Mouse (Mus musculus) kidney, postnatal 0 days (tissue): ENCODE data around the gene Tagln3. TPM values are rescaled to one million over a fixed set of nuclear protein-coding genes. Genes with fewer than 3 reads are reported as not detected.

Source experiments
- ATAC-seq: fragments of 200-750 bp; cut with Nextera tagmentation; replicated peaks from 2 replicates; pipeline ENCODE4 v1.8.0; 2017; ENCODE audit warnings: low read depth, moderate number of reproducible peaks, moderate TSS enrichment, moderate library complexity; ENCODE audit not compliant: low FRiP score
- DNase-seq: peaks from one replicate; pipeline ENCODE4 v3.0.0-alpha.2; 2016; ENCODE audit warnings: low spot score
- H3K27ac ChIP-seq: fragments of 300-500 bp; sonication (generic); 2 replicates; pipeline ENCODE4 v1.5.1; 2014; ENCODE audit warnings: mild to moderate bottlenecking
- H3K27me3 ChIP-seq: fragments of 300-500 bp; sonication (generic); 2 replicates; pipeline ENCODE4 v1.6.1; 2014; ENCODE audit warnings: low read length, mixed read lengths; ENCODE audit not compliant: insufficient read depth
- H3K36me3 ChIP-seq: fragments of 300-500 bp; sonication (generic); 2 replicates; pipeline ENCODE4 v1.6.1; 2014; ENCODE audit warnings: low read length, mixed read lengths; ENCODE audit not compliant: insufficient read depth
- H3K4me1 ChIP-seq: fragments of 300-500 bp; sonication (generic); replicated peaks from 2 replicates; pipeline ENCODE4 v1.6.1; 2014; ENCODE audit warnings: antibody characterized with exemption, low read length, mixed read lengths; ENCODE audit not compliant: insufficient read depth
- H3K4me2 ChIP-seq: fragments of 300-500 bp; sonication (generic); 2 replicates; pipeline ENCODE4 v1.6.1; 2014; ENCODE audit warnings: mild to moderate bottlenecking, low read length, moderate library complexity, mixed read lengths
- H3K4me3 ChIP-seq: fragments of 300-500 bp; sonication (generic); replicated peaks from 2 replicates; pipeline ENCODE4 v1.5.1; 2014; ENCODE audit warnings: low read depth, low read length
- H3K9ac ChIP-seq: fragments of 300-500 bp; sonication (generic); 2 replicates; pipeline ENCODE4 v1.6.1; 2014; ENCODE audit warnings: low read depth, low read length
- H3K9me3 ChIP-seq: fragments of 300-500 bp; sonication (generic); replicated peaks from 2 replicates; pipeline ENCODE4 v1.6.1; 2016; ENCODE audit warnings: low read length, inconsistent platforms, mixed read lengths
- CTCF ChIP-seq: IDR thresholded peaks from 2 replicates; pipeline ENCODE4 v1.5.1; 2016; ENCODE audit warnings: antibody characterized with exemption, low read depth, mild to moderate bottlenecking, moderate library complexity
- WGBS: fragments of 180-500 bp; shearing (Covaris S2); extraction: QIAGEN DNeasy Blood & Tissue Kit; methylation state at CpG from one replicate; pipeline ENCODE4 v1.1.7; 2014; 5-methylcytosine and 5-hydroxymethylcytosine counted together
- polyA plus RNA-seq: library from polyadenylated mRNA; unstranded; fragments of >200 nt; fragmentation: Nextera tagmentation; extraction: Ambion mirVana; gene quantifications from 2 replicates; pipeline ENCODE4 v1.2.1, GENCODE M21; 2015

Gene Tagln3
- polyA plus RNA-seq, 1 experiment from 2014 or later, result 1.9 TPM

DNA sequence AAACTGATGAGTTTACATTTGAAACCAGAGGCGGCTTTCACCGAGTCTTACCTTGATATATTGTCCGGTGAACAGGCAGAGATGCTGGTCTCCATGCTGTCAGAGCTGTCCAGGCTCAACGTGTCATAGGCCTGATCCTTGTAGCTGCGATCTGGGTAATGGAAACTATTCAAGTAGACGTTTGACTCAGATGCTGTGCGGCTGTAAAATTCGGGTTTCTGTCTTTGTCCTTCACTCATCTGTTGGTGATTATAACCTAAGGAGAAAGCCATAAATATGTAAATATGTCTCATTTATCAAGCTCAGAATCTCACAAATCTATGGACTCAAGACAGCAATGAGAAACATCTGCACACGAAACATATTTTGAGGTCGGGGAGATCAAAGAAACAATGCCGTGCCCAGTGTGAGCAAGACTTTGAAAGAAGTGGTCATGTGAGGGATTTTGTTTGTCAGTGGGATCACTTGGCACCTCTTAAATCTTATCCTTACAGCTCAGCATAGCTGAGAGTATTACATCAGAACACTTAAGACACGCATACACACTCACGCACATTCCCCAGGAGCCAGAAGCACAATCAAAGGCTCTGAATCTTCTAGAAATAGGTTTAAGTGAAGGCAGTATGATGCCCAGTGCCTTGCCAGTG, 38.6 kb upstream of the Tagln3 start:
- no peak overlapping the region for H3K4me3 ChIP-seq
- DNase-seq (no peak), ATAC-seq (no peak)
- H3K36me3 ChIP-seq, result peaks cover 18% of the 10 kb centered on the region
- no peak overlapping the region for H3K9ac ChIP-seq
- no peak overlapping the region for H3K4me2 ChIP-seq
- 79% methylated on average over 13 of the region's 13 CpGs for WGBS
- no peaks in the 10 kb centered on the region for H3K9me3 ChIP-seq
- no peak for TF ChIP-seq CTCF
- H3K27me3 ChIP-seq, result no peaks in the 10 kb centered on the region
- H3K27ac ChIP-seq, result no peak overlapping the region
- no peaks in the 10 kb centered on the region for H3K4me1 ChIP-seq

DNA sequence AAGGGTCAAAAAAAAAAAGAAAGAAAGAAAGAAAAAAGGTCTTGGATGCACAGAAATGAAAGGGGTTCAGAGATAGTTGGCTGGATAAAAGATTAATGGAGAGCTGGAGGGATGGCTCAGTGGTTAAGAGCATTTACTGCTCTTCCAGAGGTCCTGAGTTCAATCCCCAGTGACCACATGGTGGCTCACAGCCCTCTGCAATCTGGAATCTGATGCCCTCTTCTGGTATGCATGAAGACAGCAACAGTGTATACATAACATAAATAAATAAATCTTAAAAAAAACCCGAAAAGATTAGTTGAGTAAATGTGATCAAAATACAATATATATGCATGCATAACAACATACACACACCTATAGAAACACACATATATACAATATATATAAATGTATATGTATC, 37.0 kb upstream of the Tagln3 start:
- Histone ChIP-seq H3K27me3 (no peaks in the 10 kb centered on the region), H3K4me2 (no peak overlapping the region), H3K4me1 (no peaks in the 10 kb centered on the region), H3K27ac (no peak overlapping the region), H3K4me3 (no peak overlapping the region), H3K36me3 (peaks cover 28% of the 10 kb centered on the region), H3K9ac (no peak overlapping the region), H3K9me3 (no peaks in the 10 kb centered on the region)
- peak; percentile 55 for TF ChIP-seq CTCF
- DNase-seq (no peak), ATAC-seq (no peak)
- whole genome bisulfite sequencing, result 77% methylated on average over 1 of the region's 1 CpGs

DNA sequence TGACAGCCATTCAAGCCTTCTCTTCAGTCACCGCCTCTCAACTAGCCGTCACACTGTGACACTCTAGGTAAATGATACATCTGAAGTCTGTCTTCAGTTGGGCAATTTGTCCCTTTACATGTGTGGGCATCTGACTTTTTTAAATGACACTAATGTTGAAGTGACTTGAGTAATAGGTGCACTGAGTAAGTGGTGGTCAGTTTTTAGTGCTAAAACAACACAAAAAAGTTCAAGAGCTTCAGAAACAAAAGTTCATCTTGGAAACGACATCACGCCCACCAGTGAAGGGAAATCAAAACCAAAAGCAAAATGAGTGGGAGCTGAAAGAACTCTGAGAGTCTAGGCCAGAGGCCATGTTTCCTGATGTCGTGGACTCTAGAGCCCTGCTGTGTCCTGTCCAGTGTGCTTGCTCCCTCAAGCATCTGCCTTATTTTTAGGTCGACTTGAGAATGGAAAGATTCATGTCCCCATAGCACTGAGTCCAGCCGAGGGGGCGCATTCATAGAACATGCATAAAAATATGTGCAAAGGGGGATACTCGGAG, 34.4 kb upstream of the Tagln3 start:
- DNase-seq (no peak), ATAC-seq (no peak)
- Histone ChIP-seq H3K27ac (0 out of 2 replicates have a peak overlapping the region, but pooled peaks have one; percentile 31), H3K4me3 (no peak overlapping the region), H3K4me2 (no peak overlapping the region), H3K4me1 (no peaks in the 10 kb centered on the region), H3K27me3 (no peaks in the 10 kb centered on the region), H3K9me3 (no peaks in the 10 kb centered on the region), H3K36me3 (peaks cover 28% of the 10 kb centered on the region), H3K9ac (no peak overlapping the region)
- 60% methylated on average over 9 of the region's 9 CpGs for WGBS
- TF ChIP-seq CTCF, result no peak

DNA sequence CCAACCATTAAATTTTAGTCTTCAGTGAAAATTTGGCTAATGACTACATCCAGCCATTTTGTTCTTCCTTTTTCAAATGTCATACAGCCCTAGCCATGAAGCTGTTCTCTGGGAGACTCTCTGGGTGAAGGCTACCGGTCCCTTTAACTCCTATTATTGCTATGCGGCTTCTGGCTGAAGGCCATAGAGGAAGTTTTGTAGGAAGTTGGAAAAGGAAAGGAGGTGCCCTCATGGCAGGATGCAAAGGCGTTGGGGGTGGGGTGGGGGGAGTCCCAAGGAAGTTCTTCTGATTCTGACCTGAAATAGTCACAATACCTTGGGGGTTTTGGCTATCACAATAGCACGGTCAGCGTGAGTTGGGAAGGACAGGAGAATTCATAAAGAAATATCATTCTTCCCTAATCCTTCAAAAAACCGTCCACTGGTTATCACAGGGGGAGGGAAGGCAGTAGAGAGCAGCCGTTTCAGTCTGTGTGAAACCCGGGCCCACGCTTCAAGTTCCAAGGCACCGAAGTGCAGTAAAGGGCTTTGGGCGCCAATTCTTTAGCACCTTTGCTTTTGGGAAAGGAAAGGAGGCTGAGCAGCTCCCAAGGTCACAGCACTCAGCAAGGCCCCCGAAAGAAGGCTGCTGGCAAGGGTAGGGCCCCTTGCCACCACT, 33.1 kb upstream of the Tagln3 start:
- H3K36me3 ChIP-seq, result peaks cover 28% of the 10 kb centered on the region
- no peak for TF ChIP-seq CTCF
- no peaks in the 10 kb centered on the region for H3K4me1 ChIP-seq
- peak; percentile 71 for DNase-seq
- peak overlapping the region; percentile 81 for H3K27ac ChIP-seq
- ATAC-seq, result peak; percentile 46; the same call in 1 of the 2 replicates
- WGBS, result 71% methylated on average over 12 of the region's 12 CpGs
- H3K27me3 ChIP-seq, result no peaks in the 10 kb centered on the region
- H3K9ac ChIP-seq, result no peak overlapping the region
- H3K4me2 ChIP-seq, result no peak overlapping the region
- H3K4me3 ChIP-seq, result no peak overlapping the region
- no peaks in the 10 kb centered on the region for H3K9me3 ChIP-seq

DNA sequence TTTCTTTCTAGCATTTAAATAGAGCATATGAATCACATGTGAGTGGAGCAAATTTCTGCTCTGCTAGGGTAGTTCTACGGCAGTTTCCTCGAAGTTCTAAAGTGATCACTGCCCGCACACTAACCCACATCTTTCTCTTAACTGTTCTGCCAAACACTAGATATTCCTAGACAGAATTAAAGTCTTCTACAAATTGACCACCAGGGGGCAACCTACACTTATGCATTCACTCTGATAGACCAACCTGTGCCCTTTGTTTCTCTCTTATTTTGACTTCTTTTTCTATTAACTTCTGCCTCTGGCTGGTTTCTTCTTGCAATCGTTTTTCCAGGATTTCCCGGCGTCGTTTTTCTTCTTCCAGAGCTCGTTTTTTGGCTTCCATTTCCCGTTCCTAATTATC, 32.4 kb upstream of the Tagln3 start:
- 33% methylated on average over 9 of the region's 9 CpGs for WGBS
- Histone ChIP-seq H3K27me3 (no peaks in the 10 kb centered on the region), H3K27ac (no peak overlapping the region), H3K4me3 (no peak overlapping the region), H3K9ac (no peak overlapping the region), H3K9me3 (no peaks in the 10 kb centered on the region), H3K36me3 (peaks cover 32% of the 10 kb centered on the region), H3K4me2 (no peak overlapping the region), H3K4me1 (no peaks in the 10 kb centered on the region)
- TF ChIP-seq CTCF, result peak; percentile 92
- peak; percentile 92 for DNase-seq
- ATAC-seq, result peak; percentile 64; the same call in 1 of the 2 replicates

DNA sequence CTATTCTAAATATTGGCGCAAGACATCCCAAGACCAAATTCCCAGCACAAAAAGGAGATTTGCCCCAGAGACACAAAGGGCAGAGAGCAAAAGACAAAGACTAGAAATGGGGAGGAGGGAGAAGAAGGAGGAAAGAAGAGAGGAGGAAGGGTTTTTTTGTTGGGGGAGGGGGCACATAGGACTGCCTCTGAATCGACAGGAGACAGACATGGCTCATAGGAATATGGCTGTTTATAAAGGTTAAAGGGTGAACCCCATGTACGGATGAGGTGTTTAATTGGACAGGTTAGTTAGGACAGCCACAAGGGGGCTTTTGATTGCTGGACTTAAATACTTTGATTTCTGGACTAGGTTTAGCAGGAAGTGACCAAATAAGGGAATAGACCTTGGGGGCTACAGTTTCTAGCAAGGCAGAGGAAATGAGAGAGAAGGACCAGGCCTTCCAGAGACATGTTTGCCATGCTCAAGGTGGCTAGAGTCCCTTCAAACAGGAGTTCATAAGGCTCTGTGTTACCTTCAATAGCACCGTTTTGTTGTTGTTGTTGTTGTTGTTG, 19.3 kb upstream of the Tagln3 start:
- peak; percentile 24; the same call in 1 of the 2 replicates for TF ChIP-seq CTCF
- Histone ChIP-seq H3K9me3 (no peaks in the 10 kb centered on the region), H3K4me3 (no peak overlapping the region), H3K4me1 (peaks cover 7% of the 10 kb centered on the region; the same call in 1 of the 2 replicates), H3K9ac (no peak overlapping the region), H3K4me2 (peak overlapping the region; percentile 65; the same call in 1 of the 2 replicates), H3K27me3 (no peaks in the 10 kb centered on the region), H3K36me3 (peaks cover 17% of the 10 kb centered on the region; the same call in 1 of the 2 replicates), H3K27ac (peak overlapping the region; percentile 95)
- ATAC-seq (no peak), DNase-seq (peak; percentile 38)
- 59% methylated on average over 4 of the region's 4 CpGs for WGBS
